Mouse (Mus musculus): ENCODE measurements at regions not wholly inside any gene's neighbourhood (a gene's known extent, or its start where the extent isn't known, plus 50 kb on each side); places are given as distances from the start of the nearest gene placed in this dataset.
A peak's percentile ranks its signal among the peaks of the same experiment; 100 is the strongest.

GRCm38 (mm10) chr7:74647310-74647709 is 92.7 kb upstream of the Slco3a1 start:
- intact Hi-C loops (cut with DNase I) = no loop called here
- Histone ChIP-seq H3K4me3 (no peak overlapping the region), H3K27ac (no peak overlapping the region)
- no peak for DNase-seq
- TF ChIP-seq CTCF (IDR thresholded peaks at IDR 0.05) = no peak

GRCm38 (mm10) chr7:74640171-74640570 is 85.6 kb upstream of the Slco3a1 start:
- no peak for DNase-seq
- Histone ChIP-seq H3K4me3 (no peak overlapping the region), H3K27ac (peak overlapping the region; percentile 50)
- intact Hi-C loops (cut with DNase I) = no loop called here
- no peak for TF ChIP-seq CTCF (IDR thresholded peaks at IDR 0.05)

- intact Hi-C loops (cut with DNase I) = no loop called here
- H3K27ac ChIP-seq = no peak overlapping the region
- no peak for TF ChIP-seq CTCF (IDR thresholded peaks at IDR 0.05)
- no peak overlapping the region for H3K4me3 ChIP-seq
- DNase-seq = no peak
Measured at GRCm38 (mm10) chr7:74632217-74632616, 77.6 kb upstream of the Slco3a1 start.

- TF ChIP-seq CTCF (IDR thresholded peaks at IDR 0.05) = no peak
Measured at GRCm38 (mm10) chr7:74628799-74629468, 74.4 kb upstream of the Slco3a1 start.

More at GRCm38 (mm10) chr7:74628799-74629468, 74.4 kb upstream of the Slco3a1 start:
- no peak for DNase-seq
- Histone ChIP-seq H3K4me3 (no peak overlapping the region), H3K27ac (no peak overlapping the region)
- intact Hi-C loops (cut with DNase I) = no loop called here
